Mouse (Mus musculus) spleen, adult 2 months (tissue): ENCODE data around the gene Sec24c.

ENCODE experiments used
- CTCF ChIP-seq: fragments of 200-500 bp; IDR thresholded peaks from 2 replicates; pipeline ENCODE4 v1.5.1; 2011; ENCODE audit warnings: mild to moderate bottlenecking, inconsistent platforms; ENCODE audit not compliant: insufficient read depth, insufficient read length, insufficient replicate concordance; ENCODE audit errors: extremely low read depth
- POLR2A ChIP-seq: fragments of 200-500 bp; IDR thresholded peaks from 2 replicates; pipeline ENCODE4 v1.6.1; 2011; ENCODE audit warnings: low read depth, low read length, inconsistent platforms

GRCm38 (mm10) chr14:20673735-20674063 lies 409 bp upstream of the Sec24c start:
- no peak for TF ChIP-seq CTCF
- TF ChIP-seq POLR2A, result no peak
